Mouse (Mus musculus) forebrain, embryonic 12.5 days (tissue): ENCODE data around the gene Slc9c1. TPM values are rescaled to one million over a fixed set of nuclear protein-coding genes. Genes with fewer than 3 reads are reported as not detected.

Source experiments
- ATAC-seq: fragments of 200-750 bp; cut with Nextera tagmentation; 2 replicates; pipeline ENCODE4 v1.8.0; 2017; ENCODE audit warnings: moderate TSS enrichment; ENCODE audit not compliant: low FRiP score
- H3K27ac ChIP-seq: fragments of 300-500 bp; sonication (generic); 2 replicates; pipeline ENCODE4 v1.5.1; 2016; ENCODE audit warnings: mild to moderate bottlenecking
- H3K27me3 ChIP-seq: fragments of 300-500 bp; sonication (generic); 2 replicates; pipeline ENCODE4 v1.6.1; 2016; ENCODE audit warnings: mild to moderate bottlenecking
- H3K36me3 ChIP-seq: fragments of 300-500 bp; sonication (generic); replicated peaks from 2 replicates; pipeline ENCODE4 v1.6.1; 2016; ENCODE audit warnings: mild to moderate bottlenecking
- H3K4me1 ChIP-seq: fragments of 300-500 bp; sonication (generic); 2 replicates; pipeline ENCODE4 v1.6.1; 2016
- H3K4me2 ChIP-seq: fragments of 300-500 bp; sonication (generic); 2 replicates; pipeline ENCODE4 v1.6.1; 2016; ENCODE audit warnings: mild to moderate bottlenecking, moderate library complexity
- H3K4me3 ChIP-seq: fragments of 300-500 bp; sonication (generic); replicated peaks from 2 replicates; pipeline ENCODE4 v1.5.1; 2016; ENCODE audit warnings: mild to moderate bottlenecking
- H3K9ac ChIP-seq: fragments of 300-500 bp; sonication (generic); 2 replicates; pipeline ENCODE4 v1.6.1; 2016; ENCODE audit warnings: mild to moderate bottlenecking
- H3K9me3 ChIP-seq: fragments of 300-500 bp; sonication (generic); 2 replicates; pipeline ENCODE4 v1.6.1; 2016
- WGBS: fragments of 180-500 bp; shearing (Covaris S2); methylation state at CpG from one replicate; pipeline ENCODE4 v1.1.7; 2016; 5-methylcytosine and 5-hydroxymethylcytosine counted together
- polyA plus RNA-seq: library from polyadenylated mRNA; unstranded; fragments of >200 nt; fragmentation: Nextera tagmentation; extraction: Ambion mirVana; gene quantifications from 2 replicates; pipeline ENCODE4 v1.2.1, GENCODE M21; 2016

Gene Slc9c1
- polyA plus RNA-seq, 1 experiment from 2014 or later = not detected

GRCm38 (mm10) chr16:45630347-45630960, 95.3 kb downstream of the Slc9c1 start:
- H3K27ac ChIP-seq = no peak overlapping the region
- no peak overlapping the region for H3K4me2 ChIP-seq
- H3K9ac ChIP-seq = no peak overlapping the region
- H3K9me3 ChIP-seq = no peaks in the 10 kb centered on the region
- no peak overlapping the region for H3K4me3 ChIP-seq
- H3K4me1 ChIP-seq = no peaks in the 10 kb centered on the region
- H3K36me3 ChIP-seq = no peaks in the 10 kb centered on the region
- 58% methylated on average over 5 of the region's 5 CpGs for WGBS
- peak; percentile 76 for ATAC-seq
- H3K27me3 ChIP-seq = no peaks in the 10 kb centered on the region

- Histone ChIP-seq H3K4me2 (no peak overlapping the region), H3K9ac (no peak overlapping the region), H3K4me1 (no peaks in the 10 kb centered on the region), H3K9me3 (no peaks in the 10 kb centered on the region), H3K4me3 (no peak overlapping the region), H3K27me3 (no peaks in the 10 kb centered on the region), H3K27ac (no peak overlapping the region), H3K36me3 (no peaks in the 10 kb centered on the region)
- WGBS = 91% methylated on average over 4 of the region's 4 CpGs
- no peak for ATAC-seq
Measured at GRCm38 (mm10) chr16:45632420-45632819, 97.3 kb downstream of the Slc9c1 start.

- Histone ChIP-seq H3K4me1 (no peaks in the 10 kb centered on the region), H3K9me3 (no peaks in the 10 kb centered on the region), H3K36me3 (no peaks in the 10 kb centered on the region), H3K27ac (no peak overlapping the region), H3K4me2 (no peak overlapping the region), H3K4me3 (no peak overlapping the region), H3K27me3 (no peaks in the 10 kb centered on the region), H3K9ac (no peak overlapping the region)
- ATAC-seq = no peak
- WGBS = 91% methylated on average over 2 of the region's 2 CpGs
Measured at GRCm38 (mm10) chr16:45635826-45636225, 100.7 kb downstream of the Slc9c1 start.

GRCm38 (mm10) chr16:45640070-45640762, 105.1 kb downstream of the Slc9c1 start:
- no peak overlapping the region for H3K27ac ChIP-seq
- H3K27me3 ChIP-seq = no peaks in the 10 kb centered on the region
- H3K9ac ChIP-seq = no peak overlapping the region
- H3K4me1 ChIP-seq = no peaks in the 10 kb centered on the region
- no peak for ATAC-seq
- WGBS = 85% methylated on average over 10 of the region's 10 CpGs
- no peak overlapping the region for H3K4me2 ChIP-seq
- no peaks in the 10 kb centered on the region for H3K36me3 ChIP-seq
- no peak overlapping the region for H3K4me3 ChIP-seq
- no peaks in the 10 kb centered on the region for H3K9me3 ChIP-seq

GRCm38 (mm10) chr16:45641301-45641700, 106.2 kb downstream of the Slc9c1 start:
- Histone ChIP-seq H3K4me1 (no peaks in the 10 kb centered on the region), H3K36me3 (no peaks in the 10 kb centered on the region), H3K9me3 (no peaks in the 10 kb centered on the region), H3K4me2 (no peak overlapping the region), H3K4me3 (no peak overlapping the region), H3K27me3 (no peaks in the 10 kb centered on the region), H3K9ac (no peak overlapping the region), H3K27ac (no peak overlapping the region)
- no peak for ATAC-seq
- WGBS = 79% methylated on average over 3 of the region's 3 CpGs

- H3K36me3 ChIP-seq = no peaks in the 10 kb centered on the region
- H3K9me3 ChIP-seq = no peaks in the 10 kb centered on the region
- no peak overlapping the region for H3K27ac ChIP-seq
- H3K4me2 ChIP-seq = no peak overlapping the region
- H3K27me3 ChIP-seq = no peaks in the 10 kb centered on the region
- WGBS = 89% methylated on average over 3 of the region's 3 CpGs
- H3K4me3 ChIP-seq = no peak overlapping the region
- no peak for ATAC-seq
- no peaks in the 10 kb centered on the region for H3K4me1 ChIP-seq
- no peak overlapping the region for H3K9ac ChIP-seq
Measured at GRCm38 (mm10) chr16:45643944-45644343, 108.8 kb downstream of the Slc9c1 start.

GRCm38 (mm10) chr16:45644380-45644779, 109.3 kb downstream of the Slc9c1 start:
- no peaks in the 10 kb centered on the region for H3K9me3 ChIP-seq
- no peak overlapping the region for H3K4me2 ChIP-seq
- H3K9ac ChIP-seq = no peak overlapping the region
- WGBS = 85% methylated on average over 6 of the region's 6 CpGs
- H3K36me3 ChIP-seq = no peaks in the 10 kb centered on the region
- ATAC-seq = no peak
- H3K4me3 ChIP-seq = no peak overlapping the region
- H3K27me3 ChIP-seq = no peaks in the 10 kb centered on the region
- H3K4me1 ChIP-seq = no peaks in the 10 kb centered on the region
- H3K27ac ChIP-seq = no peak overlapping the region

GRCm38 (mm10) chr16:45651497-45651896, 116.4 kb downstream of the Slc9c1 start:
- Histone ChIP-seq H3K4me3 (no peak overlapping the region), H3K9me3 (no peaks in the 10 kb centered on the region), H3K9ac (no peak overlapping the region), H3K4me2 (no peak overlapping the region), H3K4me1 (peaks cover 8% of the 10 kb centered on the region), H3K36me3 (no peaks in the 10 kb centered on the region), H3K27ac (no peak overlapping the region), H3K27me3 (peaks cover 20% of the 10 kb centered on the region)
- WGBS = 93% methylated on average over 2 of the region's 2 CpGs
- ATAC-seq = no peak

- H3K27me3 ChIP-seq = peaks cover 20% of the 10 kb centered on the region
- H3K4me2 ChIP-seq = peak overlapping the region; percentile 53
- 19% methylated on average over 17 of the region's 17 CpGs for WGBS
- ATAC-seq = no peak
- H3K4me3 ChIP-seq = peak overlapping the region; percentile 26
- no peaks in the 10 kb centered on the region for H3K36me3 ChIP-seq
- no peak overlapping the region for H3K27ac ChIP-seq
- no peaks in the 10 kb centered on the region for H3K9me3 ChIP-seq
- H3K4me1 ChIP-seq = peaks cover 8% of the 10 kb centered on the region
- H3K9ac ChIP-seq = no peak overlapping the region
Measured at GRCm38 (mm10) chr16:45653009-45653933, 118.2 kb downstream of the Slc9c1 start.

GRCm38 (mm10) chr16:45653934-45654332, 118.8 kb downstream of the Slc9c1 start, which contains the start of gene BC016579:
Gene BC016579, minus strand, starts transcription at chr16:45654068.
- H3K27me3 ChIP-seq = peaks cover 20% of the 10 kb centered on the region
- peak within 1 kb of the TSS; percentile 26 for H3K4me3 ChIP-seq
- H3K27ac ChIP-seq = no peak within 1 kb of the TSS
- H3K36me3 ChIP-seq = no peaks in the 10 kb centered on the region
- H3K4me1 ChIP-seq = peaks cover 8% of the 10 kb centered on the region
- no peak within 1 kb of the TSS for H3K9ac ChIP-seq
- WGBS = 5% methylated on average over 20 of the region's 20 CpGs
- H3K4me2 ChIP-seq = peak within 1 kb of the TSS; percentile 53
- H3K9me3 ChIP-seq = no peaks in the 10 kb centered on the region
- no peak for ATAC-seq

- H3K9me3 ChIP-seq = no peaks in the 10 kb centered on the region
- 59% methylated on average over 9 of the region's 9 CpGs for WGBS
- no peak overlapping the region; the same call in 1 of the 2 replicates for H3K4me2 ChIP-seq
- no peak overlapping the region for H3K27ac ChIP-seq
- H3K4me1 ChIP-seq = peaks cover 8% of the 10 kb centered on the region
- H3K36me3 ChIP-seq = no peaks in the 10 kb centered on the region
- no peak overlapping the region for H3K9ac ChIP-seq
- no peak for ATAC-seq
- H3K27me3 ChIP-seq = peaks cover 20% of the 10 kb centered on the region
- no peak overlapping the region for H3K4me3 ChIP-seq
Measured at GRCm38 (mm10) chr16:45654465-45654864, 119.4 kb downstream of the Slc9c1 start.
